Mouse (Mus musculus) neural tube, embryonic 12.5 days (tissue): ENCODE measurements at regions not wholly inside any gene's neighbourhood (a gene's known extent, or its start where the extent isn't known, plus 50 kb on each side); places are given as distances from the start of the nearest gene placed in this dataset.
A peak's percentile ranks its signal among the peaks of the same experiment; 100 is the strongest.

Experiments used
- ATAC-seq: fragments of 200-750 bp; cut with Nextera tagmentation; 2 replicates; pipeline ENCODE4 v1.8.0; 2017; ENCODE audit warnings: low read depth, mild to moderate bottlenecking, moderate TSS enrichment, moderate library complexity; ENCODE audit not compliant: low FRiP score
- H3K27ac ChIP-seq: fragments of 300-500 bp; sonication (generic); 2 replicates; pipeline ENCODE4 v1.5.1; 2016
- H3K27me3 ChIP-seq: fragments of 300-500 bp; sonication (generic); replicated peaks from 2 replicates; pipeline ENCODE4 v1.6.1; 2016; ENCODE audit warnings: mild to moderate bottlenecking
- H3K36me3 ChIP-seq: fragments of 300-500 bp; sonication (generic); 2 replicates; pipeline ENCODE4 v1.6.1; 2016; ENCODE audit warnings: mild to moderate bottlenecking
- H3K4me1 ChIP-seq: fragments of 300-500 bp; sonication (generic); 2 replicates; pipeline ENCODE4 v1.6.1; 2016
- H3K4me2 ChIP-seq: fragments of 300-500 bp; sonication (generic); replicated peaks from 2 replicates; pipeline ENCODE4 v1.6.1; 2016; ENCODE audit warnings: mild to moderate bottlenecking
- H3K4me3 ChIP-seq: fragments of 300-500 bp; sonication (generic); 2 replicates; pipeline ENCODE4 v1.5.1; 2016
- H3K9ac ChIP-seq: fragments of 300-500 bp; sonication (generic); 2 replicates; pipeline ENCODE4 v1.6.1; 2016; ENCODE audit warnings: mild to moderate bottlenecking
- H3K9me3 ChIP-seq: fragments of 300-500 bp; sonication (generic); 2 replicates; pipeline ENCODE4 v1.6.1; 2016; ENCODE audit warnings: mild to moderate bottlenecking
- WGBS: fragments of 180-500 bp; shearing (Covaris S2); methylation state at CpG from one replicate; pipeline ENCODE4 v1.1.7; 2016; 5-methylcytosine and 5-hydroxymethylcytosine counted together

- Histone ChIP-seq H3K4me2 (0 out of 2 replicates have a peak overlapping the region, but pooled peaks have one; percentile 18), H3K27ac (no peak overlapping the region)
Measured at GRCm38 (mm10) chr4:83988314-83988713, 463.0 kb downstream of the Ccdc171 start.

GRCm38 (mm10) chr4:83990126-83990989 is 465.0 kb downstream of the Ccdc171 start:
- no peak overlapping the region for H3K27ac ChIP-seq
- ATAC-seq = no peak; the same call in 1 of the 2 replicates
- H3K9me3 ChIP-seq = no peaks in the 10 kb centered on the region
- H3K36me3 ChIP-seq = no peaks in the 10 kb centered on the region
- H3K9ac ChIP-seq = no peak overlapping the region
- H3K27me3 ChIP-seq = no peaks in the 10 kb centered on the region
- H3K4me2 ChIP-seq = no peak overlapping the region
- no peak overlapping the region for H3K4me3 ChIP-seq
- 43% methylated on average over 13 of the region's 13 CpGs for WGBS
- peaks cover 14% of the 10 kb centered on the region for H3K4me1 ChIP-seq

More at GRCm38 (mm10) chr4:83988314-83988713, 463.0 kb downstream of the Ccdc171 start:
- Histone ChIP-seq H3K27me3 (no peaks in the 10 kb centered on the region), H3K4me3 (no peak overlapping the region), H3K9me3 (no peaks in the 10 kb centered on the region), H3K4me1 (peaks cover 14% of the 10 kb centered on the region), H3K36me3 (no peaks in the 10 kb centered on the region), H3K9ac (no peak overlapping the region)
- 46% methylated on average over 5 of the region's 5 CpGs for WGBS
- ATAC-seq = no peak

GRCm38 (mm10) chr4:83991195-83991594 is 465.9 kb downstream of the Ccdc171 start:
- Histone ChIP-seq H3K4me1 (peaks cover 14% of the 10 kb centered on the region), H3K9me3 (no peaks in the 10 kb centered on the region), H3K4me3 (no peak overlapping the region), H3K27ac (no peak overlapping the region), H3K9ac (no peak overlapping the region), H3K4me2 (no peak overlapping the region), H3K27me3 (no peaks in the 10 kb centered on the region), H3K36me3 (no peaks in the 10 kb centered on the region)
- no peak for ATAC-seq
- WGBS = 56% methylated on average over 4 of the region's 4 CpGs

DNA sequence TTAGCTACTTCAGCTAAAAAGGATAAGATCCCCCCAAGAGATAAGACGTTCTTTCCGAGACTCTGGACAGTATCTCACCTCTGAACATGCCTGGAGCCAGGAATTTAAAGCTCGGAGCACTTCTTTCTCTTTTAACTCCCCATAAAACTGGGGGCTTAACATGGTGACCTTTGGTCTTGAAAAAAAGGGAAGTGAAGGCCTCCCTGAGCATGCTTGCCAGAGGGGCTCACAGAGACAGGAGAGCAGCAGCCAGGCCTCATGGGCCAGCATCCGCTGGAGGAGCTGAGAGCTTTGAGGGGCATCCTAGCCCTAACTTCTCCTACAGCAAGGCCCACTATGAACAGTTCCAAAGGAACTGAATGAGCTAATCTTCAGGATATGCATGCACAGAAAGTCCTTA is 471.7 kb downstream of the Ccdc171 start:
- no peaks in the 10 kb centered on the region for H3K27me3 ChIP-seq
- WGBS = 74% methylated on average over 4 of the region's 4 CpGs
- H3K9me3 ChIP-seq = no peaks in the 10 kb centered on the region
- peaks cover 7% of the 10 kb centered on the region for H3K4me1 ChIP-seq
- no peak overlapping the region for H3K9ac ChIP-seq
- H3K4me3 ChIP-seq = no peak overlapping the region
- no peak for ATAC-seq
- no peak overlapping the region for H3K4me2 ChIP-seq
- no peak overlapping the region for H3K27ac ChIP-seq
- no peaks in the 10 kb centered on the region for H3K36me3 ChIP-seq

DNA sequence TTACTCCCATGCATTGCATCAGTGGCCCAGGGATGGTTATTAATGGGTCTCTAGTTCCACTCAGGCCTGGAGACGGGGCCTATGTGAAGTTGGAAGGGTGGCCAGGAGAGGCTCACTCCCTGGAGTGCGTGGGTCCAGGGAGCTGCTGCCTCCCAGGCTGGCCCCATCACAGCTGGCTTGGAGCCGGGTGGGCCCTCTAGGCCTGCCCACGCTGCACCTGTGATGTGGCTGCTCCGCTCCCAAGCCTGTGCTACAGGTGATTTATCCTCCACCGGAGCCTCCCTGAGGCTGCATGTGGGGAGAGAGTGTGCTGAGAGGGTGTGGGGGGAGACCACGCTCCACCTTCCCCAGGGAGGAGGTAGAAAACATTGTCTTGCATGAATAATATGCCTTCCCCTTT is 476.3 kb downstream of the Ccdc171 start:
- no peak; the same call in 1 of the 2 replicates for ATAC-seq
- 69% methylated on average over 7 of the region's 7 CpGs for WGBS

DNA sequence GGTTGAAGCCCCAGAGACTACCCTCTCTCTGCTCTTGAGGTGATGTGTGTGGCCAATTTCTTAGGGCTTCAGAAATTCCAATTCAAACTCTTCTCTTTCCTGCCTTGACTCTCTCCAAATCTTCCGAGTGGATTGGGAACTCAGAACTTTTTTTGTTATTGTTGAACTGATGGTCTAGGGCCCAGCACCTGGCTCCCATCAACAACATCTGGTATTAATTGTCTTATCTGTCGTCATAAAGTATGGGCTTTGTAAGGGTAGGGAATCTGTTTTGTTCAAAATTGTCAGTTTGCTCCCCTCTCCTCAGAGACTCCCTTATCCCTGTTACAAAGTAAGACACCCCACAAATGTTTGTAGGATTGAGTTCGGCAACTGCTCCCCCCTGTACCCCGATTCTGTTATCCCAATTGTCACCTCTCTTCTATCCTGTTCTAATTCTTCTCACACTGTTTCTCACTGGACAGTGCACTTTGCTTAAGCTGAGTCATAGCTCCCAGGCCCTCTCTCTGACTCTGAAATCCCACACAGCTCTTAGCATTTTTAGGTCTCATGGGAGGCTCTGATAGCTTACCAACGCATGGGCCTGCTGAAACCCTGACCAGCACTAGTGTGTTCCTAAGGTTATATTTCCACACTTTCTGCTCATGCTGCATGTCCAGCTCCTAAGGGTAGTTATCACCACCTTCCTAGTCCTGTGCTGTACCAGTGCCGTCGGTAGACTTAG is 478.9 kb downstream of the Ccdc171 start:
- 82% methylated on average over 7 of the region's 7 CpGs for WGBS
- Histone ChIP-seq H3K36me3 (no peaks in the 10 kb centered on the region), H3K4me3 (no peak overlapping the region), H3K9me3 (no peaks in the 10 kb centered on the region), H3K27me3 (no peaks in the 10 kb centered on the region), H3K4me1 (peaks cover 13% of the 10 kb centered on the region), H3K9ac (no peak overlapping the region), H3K27ac (no peak overlapping the region), H3K4me2 (no peak overlapping the region)
- no peak for ATAC-seq

More for the DNA sequence above, 476.3 kb downstream of the Ccdc171 start:
- H3K27ac ChIP-seq = no peak overlapping the region
- H3K9me3 ChIP-seq = no peaks in the 10 kb centered on the region
- H3K4me2 ChIP-seq = no peak overlapping the region
- peaks cover 13% of the 10 kb centered on the region for H3K4me1 ChIP-seq
- H3K9ac ChIP-seq = no peak overlapping the region
- H3K27me3 ChIP-seq = no peaks in the 10 kb centered on the region
- H3K36me3 ChIP-seq = no peaks in the 10 kb centered on the region
- no peak overlapping the region for H3K4me3 ChIP-seq

DNA sequence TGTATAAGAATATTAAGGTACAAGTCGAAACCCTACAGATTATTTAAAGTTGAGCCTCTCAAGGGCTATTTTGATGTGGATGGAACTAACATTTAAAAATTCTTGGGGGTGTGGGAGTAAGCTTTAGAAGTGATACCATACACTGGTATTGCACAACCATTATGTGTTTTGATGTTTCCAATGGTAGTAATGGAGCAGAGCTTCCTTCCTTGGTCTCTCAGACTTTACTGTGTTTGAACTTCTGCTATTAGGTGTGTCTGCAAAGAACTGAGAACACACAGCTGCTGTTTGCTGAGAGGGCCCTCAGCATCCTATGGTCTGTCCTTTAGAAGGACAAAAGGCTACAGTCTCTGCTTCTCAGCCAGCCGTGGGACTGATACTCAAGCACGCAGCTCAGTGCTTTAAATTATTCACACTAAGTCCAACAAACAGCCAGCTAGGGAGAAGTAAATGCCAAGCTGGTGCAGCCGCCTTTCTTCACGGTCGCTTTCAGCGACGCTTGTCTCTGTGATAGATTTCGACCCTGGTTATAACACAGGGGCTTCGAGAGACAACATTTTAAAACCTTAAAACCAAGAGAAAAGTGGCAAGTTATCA is 479.5 kb downstream of the Ccdc171 start:
- no peaks in the 10 kb centered on the region for H3K36me3 ChIP-seq
- H3K9ac ChIP-seq = no peak overlapping the region
- ATAC-seq = peak; percentile 45; the same call in 1 of the 2 replicates
- H3K4me2 ChIP-seq = no peak overlapping the region
- 49% methylated on average over 10 of the region's 10 CpGs for WGBS
- no peaks in the 10 kb centered on the region for H3K27me3 ChIP-seq
- H3K27ac ChIP-seq = no peak overlapping the region
- no peak overlapping the region for H3K4me3 ChIP-seq
- no peaks in the 10 kb centered on the region for H3K9me3 ChIP-seq
- H3K4me1 ChIP-seq = peaks cover 13% of the 10 kb centered on the region

GRCm38 (mm10) chr4:84011941-84012340 is 486.6 kb downstream of the Ccdc171 start:
- no peak overlapping the region for H3K27ac ChIP-seq
- H3K4me3 ChIP-seq = no peak overlapping the region
- no peak overlapping the region for H3K9ac ChIP-seq
- H3K9me3 ChIP-seq = no peaks in the 10 kb centered on the region
- H3K36me3 ChIP-seq = no peaks in the 10 kb centered on the region
- WGBS = 71% methylated on average over 6 of the region's 6 CpGs
- no peak for ATAC-seq
- H3K4me2 ChIP-seq = no peak overlapping the region
- H3K4me1 ChIP-seq = peaks cover 3% of the 10 kb centered on the region; the same call in 1 of the 2 replicates
- no peaks in the 10 kb centered on the region for H3K27me3 ChIP-seq

- WGBS = 84% methylated on average over 4 of the region's 4 CpGs
- Histone ChIP-seq H3K4me3 (no peak overlapping the region), H3K27ac (no peak overlapping the region), H3K4me2 (no peak overlapping the region), H3K4me1 (peaks cover 7% of the 10 kb centered on the region; the same call in 1 of the 2 replicates), H3K9me3 (no peaks in the 10 kb centered on the region), H3K27me3 (no peaks in the 10 kb centered on the region), H3K9ac (no peak overlapping the region), H3K36me3 (no peaks in the 10 kb centered on the region)
- ATAC-seq = no peak
Measured at GRCm38 (mm10) chr4:84015139-84015538, 489.8 kb downstream of the Ccdc171 start.

- Histone ChIP-seq H3K4me1 (peaks cover 7% of the 10 kb centered on the region; the same call in 1 of the 2 replicates), H3K4me3 (no peak overlapping the region), H3K36me3 (no peaks in the 10 kb centered on the region), H3K4me2 (no peak overlapping the region), H3K9me3 (no peaks in the 10 kb centered on the region), H3K9ac (no peak overlapping the region), H3K27me3 (no peaks in the 10 kb centered on the region), H3K27ac (no peak overlapping the region)
- no peak for ATAC-seq
- 86% methylated on average over 8 of the region's 8 CpGs for WGBS
Measured at GRCm38 (mm10) chr4:84015552-84016169, 490.3 kb downstream of the Ccdc171 start.

- no peaks in the 10 kb centered on the region for H3K27me3 ChIP-seq
- H3K9me3 ChIP-seq = no peaks in the 10 kb centered on the region
- H3K9ac ChIP-seq = no peak overlapping the region
- no peaks in the 10 kb centered on the region for H3K36me3 ChIP-seq
- ATAC-seq = no peak
- no peak overlapping the region for H3K4me2 ChIP-seq
- no peak overlapping the region for H3K4me3 ChIP-seq
- 74% methylated on average over 7 of the region's 7 CpGs for WGBS
- H3K4me1 ChIP-seq = peaks cover 7% of the 10 kb centered on the region; the same call in 1 of the 2 replicates
- H3K27ac ChIP-seq = no peak overlapping the region
Measured at GRCm38 (mm10) chr4:84018135-84018534, 492.8 kb downstream of the Ccdc171 start.

DNA sequence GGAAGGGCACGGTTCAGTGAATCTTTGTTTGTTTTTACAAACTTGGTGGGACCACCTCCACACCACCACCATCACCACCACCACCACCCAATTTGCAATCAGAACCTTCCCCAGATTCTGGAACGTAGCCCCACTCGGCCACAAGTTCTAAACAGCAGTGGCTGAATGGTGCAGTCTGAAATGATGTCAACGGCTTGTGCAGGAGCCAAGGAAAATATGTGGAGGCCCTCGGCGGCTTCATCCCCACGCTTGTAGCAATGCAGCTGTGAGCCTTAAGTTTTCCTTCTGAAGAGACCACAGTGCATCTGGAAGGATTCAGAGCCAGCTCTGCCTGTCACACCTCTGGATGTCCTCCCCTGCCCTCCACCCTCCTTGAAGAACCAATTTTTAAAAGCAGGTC is 493.4 kb downstream of the Ccdc171 start:
- WGBS = 76% methylated on average over 7 of the region's 7 CpGs
- no peak overlapping the region for H3K27ac ChIP-seq
- no peak for ATAC-seq
- no peaks in the 10 kb centered on the region for H3K9me3 ChIP-seq
- H3K4me1 ChIP-seq = peaks cover 7% of the 10 kb centered on the region; the same call in 1 of the 2 replicates
- H3K36me3 ChIP-seq = no peaks in the 10 kb centered on the region
- H3K4me2 ChIP-seq = no peak overlapping the region
- no peak overlapping the region for H3K9ac ChIP-seq
- no peak overlapping the region for H3K4me3 ChIP-seq
- H3K27me3 ChIP-seq = no peaks in the 10 kb centered on the region
